Mouse (Mus musculus): ENCODE data around the gene 2310009B15Rik. TPM values are rescaled to one million over a fixed set of nuclear protein-coding genes. Genes with fewer than 3 reads are reported as not detected.

Gene 2310009B15Rik
- 38.6 and 65.3 TPM in 2 replicates for polyA plus RNA-seq (2012; rRNA removed)

GRCm38 (mm10) chr1:138856101-138856950 lies at the start of gene 2310009B15Rik:
Gene 2310009B15Rik (minus strand): TSS chr1:138856852.
- peak; percentile 92 for DNase-seq (ENCODE audit: low read depth)
- peak; percentile 81 for TF ChIP-seq POLR2A (IDR thresholded peaks at IDR 0.05; ENCODE audit: borderline replicate concordance, extremely low read depth, insufficient read depth, insufficient read length, poor library complexity, severe bottlenecking)

GRCm38 (mm10) chr1:138906256-138906655 lies 49.6 kb upstream of the 2310009B15Rik start:
- TF ChIP-seq CTCF (IDR thresholded peaks at IDR 0.05; ENCODE audit: borderline replicate concordance, extremely low read depth, insufficient read depth, insufficient read length) = no peak
- no peak for TF ChIP-seq POLR2A (IDR thresholded peaks at IDR 0.05; ENCODE audit: borderline replicate concordance, extremely low read depth, insufficient read depth, insufficient read length, poor library complexity, severe bottlenecking)
- DNase-seq (ENCODE audit: low read depth) = no peak

- no peak for DNase-seq (ENCODE audit: low read depth)
- TF ChIP-seq CTCF (IDR thresholded peaks at IDR 0.05; ENCODE audit: borderline replicate concordance, extremely low read depth, insufficient read depth, insufficient read length) (no peak), POLR2A (IDR thresholded peaks at IDR 0.05; ENCODE audit: borderline replicate concordance, extremely low read depth, insufficient read depth, insufficient read length, poor library complexity, severe bottlenecking) (no peak)
These were observed 48.6 kb upstream of the 2310009B15Rik start for GRCm38 (mm10) chr1:138905092-138905765.

GRCm38 (mm10) chr1:138903894-138904293 lies 47.2 kb upstream of the 2310009B15Rik start:
- TF ChIP-seq POLR2A (IDR thresholded peaks at IDR 0.05; ENCODE audit: borderline replicate concordance, extremely low read depth, insufficient read depth, insufficient read length, poor library complexity, severe bottlenecking) (no peak), CTCF (IDR thresholded peaks at IDR 0.05; ENCODE audit: borderline replicate concordance, extremely low read depth, insufficient read depth, insufficient read length) (no peak)
- no peak for DNase-seq (ENCODE audit: low read depth)

GRCm38 (mm10) chr1:138901431-138902117 lies 44.9 kb upstream of the 2310009B15Rik start:
- no peak for TF ChIP-seq CTCF (IDR thresholded peaks at IDR 0.05; ENCODE audit: borderline replicate concordance, extremely low read depth, insufficient read depth, insufficient read length)
- no peak for TF ChIP-seq POLR2A (IDR thresholded peaks at IDR 0.05; ENCODE audit: borderline replicate concordance, extremely low read depth, insufficient read depth, insufficient read length, poor library complexity, severe bottlenecking)
- peak; percentile 71 for DNase-seq (ENCODE audit: low read depth)

GRCm38 (mm10) chr1:138896088-138896487 lies 39.4 kb upstream of the 2310009B15Rik start:
- TF ChIP-seq POLR2A (IDR thresholded peaks at IDR 0.05; ENCODE audit: borderline replicate concordance, extremely low read depth, insufficient read depth, insufficient read length, poor library complexity, severe bottlenecking) = no peak
- no peak for TF ChIP-seq CTCF (IDR thresholded peaks at IDR 0.05; ENCODE audit: borderline replicate concordance, extremely low read depth, insufficient read depth, insufficient read length)
- no peak for DNase-seq (ENCODE audit: low read depth)

GRCm38 (mm10) chr1:138877470-138878254 lies 21.0 kb upstream of the 2310009B15Rik start:
- TF ChIP-seq CTCF (IDR thresholded peaks at IDR 0.05; ENCODE audit: borderline replicate concordance, extremely low read depth, insufficient read depth, insufficient read length) = no peak
- TF ChIP-seq POLR2A (IDR thresholded peaks at IDR 0.05; ENCODE audit: borderline replicate concordance, extremely low read depth, insufficient read depth, insufficient read length, poor library complexity, severe bottlenecking) = no peak
- peak; percentile 31 for DNase-seq (ENCODE audit: low read depth)

- TF ChIP-seq CTCF (IDR thresholded peaks at IDR 0.05; ENCODE audit: borderline replicate concordance, extremely low read depth, insufficient read depth, insufficient read length) (no peak), POLR2A (IDR thresholded peaks at IDR 0.05; ENCODE audit: borderline replicate concordance, extremely low read depth, insufficient read depth, insufficient read length, poor library complexity, severe bottlenecking) (no peak)
- DNase-seq (ENCODE audit: low read depth) = peak; percentile 52
These were observed 19.9 kb upstream of the 2310009B15Rik start for GRCm38 (mm10) chr1:138876371-138877045.

GRCm38 (mm10) chr1:138850823-138851222 lies 5.8 kb downstream of the 2310009B15Rik start:
- no peak for DNase-seq (ENCODE audit: low read depth)
- no peak for TF ChIP-seq CTCF (IDR thresholded peaks at IDR 0.05; ENCODE audit: borderline replicate concordance, extremely low read depth, insufficient read depth, insufficient read length)
- TF ChIP-seq POLR2A (IDR thresholded peaks at IDR 0.05; ENCODE audit: borderline replicate concordance, extremely low read depth, insufficient read depth, insufficient read length, poor library complexity, severe bottlenecking) = no peak

- TF ChIP-seq POLR2A (IDR thresholded peaks at IDR 0.05; ENCODE audit: borderline replicate concordance, extremely low read depth, insufficient read depth, insufficient read length, poor library complexity, severe bottlenecking) = no peak
- no peak for TF ChIP-seq CTCF (IDR thresholded peaks at IDR 0.05; ENCODE audit: borderline replicate concordance, extremely low read depth, insufficient read depth, insufficient read length)
- DNase-seq (ENCODE audit: low read depth) = no peak
These were observed 6.5 kb downstream of the 2310009B15Rik start for GRCm38 (mm10) chr1:138850161-138850539.

Measured in brain, embryonic 14.5 days (tissue).